Mouse (Mus musculus): ENCODE measurements at regions not wholly inside any gene's neighbourhood (a gene's known extent, or its start where the extent isn't known, plus 50 kb on each side); places are given as distances from the start of the nearest gene placed in this dataset.

DNA sequence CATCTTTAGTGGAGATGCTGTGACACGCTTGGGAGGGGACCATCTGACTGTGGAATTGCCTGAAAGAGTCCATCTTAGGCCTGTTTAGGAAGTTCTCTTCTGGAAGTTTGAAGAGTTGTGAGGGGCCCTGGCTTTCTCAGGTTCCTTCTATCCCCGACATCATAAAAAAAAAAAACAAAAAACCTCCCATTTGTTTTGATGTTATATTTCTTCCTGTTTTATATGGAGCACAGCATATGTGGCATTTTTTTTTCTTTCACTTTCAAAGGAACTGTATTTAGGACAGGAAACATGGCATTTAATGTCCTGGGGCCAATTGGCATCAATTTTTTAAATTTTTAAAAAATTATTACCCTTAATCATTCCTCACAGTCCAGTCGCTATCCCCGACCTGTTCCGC lies 168.6 kb upstream of the Dmrta1 start:
- H3K4me3 ChIP-seq (ENCODE audit: low read depth, low read length): no peak overlapping the region
- H3K27me3 ChIP-seq (ENCODE audit: control insufficient read depth, insufficient read depth, low read length): no peaks in the 10 kb centered on the region
- no peak overlapping the region for H3K27ac ChIP-seq (ENCODE audit: low read depth, low read length)
- WGBS: 87% methylated on average over 5 of the region's 5 CpGs
- no peak overlapping the region for H3K4me2 ChIP-seq (ENCODE audit: low read depth, low read length, severe bottlenecking)
- H3K9me3 ChIP-seq (ENCODE audit: control insufficient read depth, low read length): no peaks in the 10 kb centered on the region
- DNase-seq (ENCODE audit: low spot score): no peak
- H3K36me3 ChIP-seq (ENCODE audit: control insufficient read depth, insufficient read depth, low read length): no peaks in the 10 kb centered on the region
- ATAC-seq (replicated peaks; ENCODE audit: low FRiP score): no peak
- H3K9ac ChIP-seq (ENCODE audit: low read length): no peak overlapping the region
- H3K4me1 ChIP-seq (replicated peaks; ENCODE audit: control insufficient read depth, insufficient read depth, low read length): no peaks in the 10 kb centered on the region

DNA sequence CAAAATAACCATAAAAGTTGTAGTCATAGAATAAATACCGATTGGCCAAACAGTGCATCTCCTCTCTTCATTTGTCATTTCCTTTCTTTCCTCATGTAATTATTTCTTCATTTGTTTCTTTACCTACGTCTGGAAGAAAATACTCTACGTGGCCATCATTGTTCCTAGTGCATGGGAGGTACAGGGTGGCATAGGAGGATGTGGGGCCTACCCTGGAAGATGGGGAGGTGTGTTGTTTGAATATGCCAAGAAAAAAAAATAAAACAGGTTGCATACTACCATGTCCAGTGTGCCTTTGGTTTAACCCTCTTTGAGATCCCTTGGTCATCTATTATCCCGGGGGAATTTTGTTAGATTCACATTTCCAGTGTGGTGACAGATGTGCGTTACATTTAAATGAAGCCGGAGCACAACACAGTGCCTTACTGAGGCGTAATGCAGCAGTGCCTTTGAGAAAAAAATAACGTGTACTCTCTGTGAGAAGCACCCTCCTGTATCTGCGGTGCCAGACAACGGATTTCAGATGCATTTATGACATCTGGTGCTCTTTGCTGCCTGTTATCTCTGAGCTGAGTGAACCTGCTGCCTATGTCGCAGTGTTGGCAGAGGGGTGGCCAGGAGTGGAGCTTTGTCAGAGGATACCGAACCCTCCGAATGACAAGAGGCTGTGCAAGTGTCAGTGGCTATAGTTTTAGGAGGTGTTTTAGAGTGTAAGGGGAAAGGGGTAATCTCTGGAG lies 169.4 kb upstream of the Dmrta1 start:
- H3K9me3 ChIP-seq (ENCODE audit: control insufficient read depth, low read length): no peaks in the 10 kb centered on the region
- no peaks in the 10 kb centered on the region for H3K36me3 ChIP-seq (ENCODE audit: control insufficient read depth, insufficient read depth, low read length)
- ATAC-seq (replicated peaks; ENCODE audit: low FRiP score): no peak
- H3K4me2 ChIP-seq (ENCODE audit: low read depth, low read length, severe bottlenecking): no peak overlapping the region
- no peak for DNase-seq (ENCODE audit: low spot score)
- no peak overlapping the region for H3K9ac ChIP-seq (ENCODE audit: low read length)
- H3K27ac ChIP-seq (ENCODE audit: low read depth, low read length): no peak overlapping the region
- H3K27me3 ChIP-seq (ENCODE audit: control insufficient read depth, insufficient read depth, low read length): no peaks in the 10 kb centered on the region
- H3K4me1 ChIP-seq (replicated peaks; ENCODE audit: control insufficient read depth, insufficient read depth, low read length): no peaks in the 10 kb centered on the region
- WGBS: 85% methylated on average over 13 of the region's 13 CpGs
- no peak overlapping the region for H3K4me3 ChIP-seq (ENCODE audit: low read depth, low read length)

DNA sequence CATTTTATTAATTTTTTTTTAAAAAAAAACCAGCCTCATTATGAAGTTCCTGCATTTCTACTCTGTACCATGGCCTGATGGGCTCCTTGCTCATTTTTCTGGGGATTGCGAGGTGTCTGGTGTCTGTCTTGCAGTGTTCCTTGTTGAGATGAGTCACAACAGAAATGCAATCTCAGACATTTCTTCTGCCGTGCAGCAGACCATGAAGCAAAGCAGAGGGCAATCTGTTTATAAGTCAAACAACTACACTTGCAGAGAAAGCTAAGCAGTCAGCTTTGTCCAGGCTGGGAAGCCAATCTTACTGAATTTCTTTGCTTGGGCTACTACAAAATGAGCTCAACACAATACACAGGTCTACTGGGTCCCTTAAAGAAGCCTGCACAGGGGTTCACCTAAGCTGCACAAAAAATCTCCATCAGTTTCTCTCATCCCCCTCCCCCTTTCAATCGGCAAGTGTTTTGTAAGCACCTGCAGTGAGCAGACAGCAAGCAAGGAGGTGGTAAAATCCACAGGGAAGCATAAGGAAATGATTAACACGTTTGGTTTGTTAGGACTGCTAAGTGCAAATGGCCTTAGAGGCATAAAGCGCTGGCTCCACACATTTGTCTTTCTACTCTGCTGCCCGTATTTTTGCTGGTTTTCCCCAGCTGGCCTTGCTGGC lies 171.0 kb upstream of the Dmrta1 start:
- H3K27me3 ChIP-seq (ENCODE audit: control insufficient read depth, insufficient read depth, low read length): no peaks in the 10 kb centered on the region
- no peak overlapping the region for H3K27ac ChIP-seq (ENCODE audit: low read depth, low read length)
- ATAC-seq (replicated peaks; ENCODE audit: low FRiP score): no peak
- H3K4me3 ChIP-seq (ENCODE audit: low read depth, low read length): no peak overlapping the region
- H3K9ac ChIP-seq (ENCODE audit: low read length): no peak overlapping the region
- H3K9me3 ChIP-seq (ENCODE audit: control insufficient read depth, low read length): no peaks in the 10 kb centered on the region
- no peak overlapping the region for H3K4me2 ChIP-seq (ENCODE audit: low read depth, low read length, severe bottlenecking)
- H3K4me1 ChIP-seq (replicated peaks; ENCODE audit: control insufficient read depth, insufficient read depth, low read length): no peaks in the 10 kb centered on the region
- DNase-seq (ENCODE audit: low spot score): no peak
- no peaks in the 10 kb centered on the region for H3K36me3 ChIP-seq (ENCODE audit: control insufficient read depth, insufficient read depth, low read length)
- 49% methylated on average over 6 of the region's 6 CpGs for WGBS

DNA sequence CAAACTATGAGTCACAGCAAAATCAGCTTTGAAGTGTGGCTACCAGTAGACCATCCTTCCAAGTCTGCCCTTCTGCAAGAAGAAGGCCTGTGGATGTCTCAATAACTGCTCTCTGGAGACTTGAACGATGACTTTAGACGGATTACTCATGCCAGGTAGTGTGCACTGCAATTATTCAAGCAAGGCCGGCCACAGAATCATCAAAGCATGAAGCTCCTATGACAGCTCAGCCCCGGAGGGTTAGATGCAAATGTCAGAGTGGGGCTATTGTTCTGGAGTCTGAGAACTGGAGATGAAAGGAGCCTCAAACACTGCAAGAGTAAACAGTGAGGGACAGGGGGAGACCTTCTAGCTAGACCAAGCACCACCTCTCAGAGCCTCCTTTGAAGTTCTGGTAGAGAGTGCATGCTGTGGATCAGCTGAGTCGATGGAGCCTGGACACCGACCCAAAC lies 173.8 kb upstream of the Dmrta1 start:
- no peak overlapping the region for H3K9ac ChIP-seq (ENCODE audit: low read length)
- no peaks in the 10 kb centered on the region for H3K9me3 ChIP-seq (ENCODE audit: control insufficient read depth, low read length)
- no peak overlapping the region for H3K27ac ChIP-seq (ENCODE audit: low read depth, low read length)
- H3K27me3 ChIP-seq (ENCODE audit: control insufficient read depth, insufficient read depth, low read length): no peaks in the 10 kb centered on the region
- H3K36me3 ChIP-seq (ENCODE audit: control insufficient read depth, insufficient read depth, low read length): no peaks in the 10 kb centered on the region
- ATAC-seq (replicated peaks; ENCODE audit: low FRiP score) (no peak), DNase-seq (ENCODE audit: low spot score) (no peak)
- no peak overlapping the region for H3K4me2 ChIP-seq (ENCODE audit: low read depth, low read length, severe bottlenecking)
- no peaks in the 10 kb centered on the region for H3K4me1 ChIP-seq (replicated peaks; ENCODE audit: control insufficient read depth, insufficient read depth, low read length)
- 42% methylated on average over 6 of the region's 6 CpGs for WGBS
- H3K4me3 ChIP-seq (ENCODE audit: low read depth, low read length): no peak overlapping the region

DNA sequence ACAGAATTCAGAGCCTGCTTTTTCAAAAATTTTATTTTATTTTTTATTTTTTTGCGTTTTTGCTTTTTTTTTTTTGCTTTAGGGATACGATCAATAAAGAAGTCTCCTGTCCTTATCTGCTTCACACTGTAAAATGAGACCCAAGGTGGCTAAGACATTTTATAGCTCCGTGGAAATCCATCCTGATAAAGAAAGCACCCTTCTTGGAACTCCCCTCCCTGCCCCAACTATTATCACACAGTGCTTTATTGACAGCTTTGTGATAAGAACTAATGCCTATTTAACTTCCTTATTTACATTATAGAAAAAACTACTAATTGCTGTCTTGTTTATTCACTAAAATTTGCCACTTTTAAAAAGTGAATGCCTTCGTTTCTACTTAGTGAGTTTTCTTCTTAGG lies 179.0 kb upstream of the Dmrta1 start:
- H3K27ac ChIP-seq (ENCODE audit: low read depth, low read length): no peak overlapping the region
- H3K27me3 ChIP-seq (ENCODE audit: control insufficient read depth, insufficient read depth, low read length): no peaks in the 10 kb centered on the region
- no peaks in the 10 kb centered on the region for H3K4me1 ChIP-seq (replicated peaks; ENCODE audit: control insufficient read depth, insufficient read depth, low read length)
- 79% methylated on average over 4 of the region's 4 CpGs for WGBS
- H3K36me3 ChIP-seq (ENCODE audit: control insufficient read depth, insufficient read depth, low read length): no peaks in the 10 kb centered on the region
- DNase-seq (ENCODE audit: low spot score): no peak
- no peaks in the 10 kb centered on the region for H3K9me3 ChIP-seq (ENCODE audit: control insufficient read depth, low read length)
- no peak overlapping the region for H3K4me3 ChIP-seq (ENCODE audit: low read depth, low read length)
- no peak overlapping the region for H3K4me2 ChIP-seq (ENCODE audit: low read depth, low read length, severe bottlenecking)
- no peak overlapping the region for H3K9ac ChIP-seq (ENCODE audit: low read length)
- ATAC-seq (replicated peaks; ENCODE audit: low FRiP score): no peak

DNA sequence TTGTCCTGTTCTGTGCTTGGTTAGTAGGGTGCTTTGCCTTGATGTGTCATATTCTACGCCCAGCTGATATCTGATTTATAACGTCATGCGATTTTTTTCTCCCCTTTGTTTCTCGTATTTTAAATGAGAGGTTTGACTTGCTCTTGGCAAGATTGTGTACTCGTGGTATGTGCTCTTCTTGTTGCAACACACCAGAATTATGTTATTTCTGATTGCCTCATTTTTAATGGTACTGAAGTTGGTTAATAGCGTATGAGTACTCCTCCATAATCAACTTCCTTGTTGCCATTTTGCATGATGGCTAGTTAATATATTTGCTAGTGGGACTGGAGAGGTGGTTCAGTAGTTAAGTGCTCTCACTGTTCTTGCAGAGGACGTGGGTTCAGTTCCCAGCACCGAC lies 180.1 kb upstream of the Cdkn2b start:
- no peaks in the 10 kb centered on the region for H3K27me3 ChIP-seq (ENCODE audit: control insufficient read depth, insufficient read depth, low read length)
- no peak overlapping the region for H3K27ac ChIP-seq (ENCODE audit: low read depth, low read length)
- 88% methylated on average over 8 of the region's 8 CpGs for WGBS
- H3K4me2 ChIP-seq (ENCODE audit: low read depth, low read length, severe bottlenecking): no peak overlapping the region
- no peaks in the 10 kb centered on the region for H3K36me3 ChIP-seq (ENCODE audit: control insufficient read depth, insufficient read depth, low read length)
- H3K9ac ChIP-seq (ENCODE audit: low read length): no peak overlapping the region
- no peaks in the 10 kb centered on the region for H3K9me3 ChIP-seq (ENCODE audit: control insufficient read depth, low read length)
- H3K4me3 ChIP-seq (ENCODE audit: low read depth, low read length): no peak overlapping the region
- ATAC-seq (replicated peaks; ENCODE audit: low FRiP score) (no peak), DNase-seq (ENCODE audit: low spot score) (no peak)
- no peaks in the 10 kb centered on the region for H3K4me1 ChIP-seq (replicated peaks; ENCODE audit: control insufficient read depth, insufficient read depth, low read length)

DNA sequence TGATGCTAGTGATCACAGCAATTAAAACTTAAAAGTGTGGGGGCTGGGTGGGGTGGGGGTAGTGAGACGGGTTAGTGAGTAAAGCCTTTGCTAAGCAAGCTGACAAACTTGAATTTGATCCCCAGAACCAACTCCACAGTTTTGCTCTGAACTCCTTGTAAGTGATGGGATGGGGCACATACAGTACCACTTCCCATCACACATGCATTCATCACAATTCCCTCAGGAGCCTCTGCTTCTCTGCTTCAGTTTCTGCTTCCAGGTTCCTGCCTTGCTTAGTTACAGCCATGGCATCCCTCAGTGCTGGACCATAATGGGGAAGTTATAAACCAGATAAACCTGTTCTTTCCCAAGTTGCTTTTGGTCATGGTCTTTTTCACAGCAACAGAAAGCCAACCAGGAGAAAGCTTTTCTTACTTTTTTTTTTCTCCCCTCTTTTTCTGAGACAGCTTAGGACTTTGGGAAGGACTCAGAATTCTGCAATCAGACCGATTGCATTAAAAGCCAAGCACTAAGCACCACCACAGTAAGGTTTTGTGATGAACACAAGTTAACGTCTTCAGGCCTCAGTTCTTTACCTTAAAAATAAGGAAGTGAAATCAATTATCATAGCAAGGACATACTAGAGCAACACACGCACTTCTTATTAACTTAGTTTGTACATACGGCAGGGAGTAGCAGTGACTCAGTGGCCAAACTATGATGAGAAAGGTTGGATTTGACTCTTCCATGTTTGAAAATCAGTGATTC lies 176.8 kb upstream of the Cdkn2b start:
- Histone ChIP-seq H3K4me1 (replicated peaks; ENCODE audit: control insufficient read depth, insufficient read depth, low read length) (no peaks in the 10 kb centered on the region), H3K4me3 (ENCODE audit: low read depth, low read length) (no peak overlapping the region), H3K27me3 (ENCODE audit: control insufficient read depth, insufficient read depth, low read length) (no peaks in the 10 kb centered on the region), H3K36me3 (ENCODE audit: control insufficient read depth, insufficient read depth, low read length) (no peaks in the 10 kb centered on the region), H3K9ac (ENCODE audit: low read length) (no peak overlapping the region), H3K9me3 (ENCODE audit: control insufficient read depth, low read length) (no peaks in the 10 kb centered on the region), H3K4me2 (ENCODE audit: low read depth, low read length, severe bottlenecking) (no peak overlapping the region), H3K27ac (ENCODE audit: low read depth, low read length) (no peak overlapping the region)
- 84% methylated on average over 5 of the region's 5 CpGs for WGBS
- DNase-seq (ENCODE audit: low spot score) (no peak), ATAC-seq (replicated peaks; ENCODE audit: low FRiP score) (no peak)

DNA sequence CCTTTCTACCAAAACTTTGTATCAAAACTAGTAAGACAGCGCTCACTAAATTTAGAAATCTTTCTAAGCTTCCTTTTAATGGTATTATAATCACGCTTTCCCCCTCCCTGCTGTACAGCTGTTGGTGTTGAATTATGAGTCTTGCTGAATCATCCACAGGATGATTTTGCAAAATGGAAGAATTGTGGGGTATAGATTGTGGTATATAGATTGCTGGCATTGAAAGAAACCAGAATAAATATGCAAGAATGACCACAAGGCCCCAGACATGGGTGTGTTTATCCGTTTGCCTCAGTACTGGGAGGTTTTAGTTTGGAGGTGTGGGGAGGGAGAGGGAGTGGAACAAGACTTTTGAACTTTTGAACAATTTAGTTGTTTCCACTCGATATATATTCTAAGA lies 176.1 kb upstream of the Cdkn2b start:
- H3K4me2 ChIP-seq (ENCODE audit: low read depth, low read length, severe bottlenecking): no peak overlapping the region
- H3K27ac ChIP-seq (ENCODE audit: low read depth, low read length): no peak overlapping the region
- DNase-seq (ENCODE audit: low spot score) (no peak), ATAC-seq (replicated peaks; ENCODE audit: low FRiP score) (no peak)
- no peaks in the 10 kb centered on the region for H3K4me1 ChIP-seq (replicated peaks; ENCODE audit: control insufficient read depth, insufficient read depth, low read length)
- H3K9ac ChIP-seq (ENCODE audit: low read length): no peak overlapping the region
- H3K36me3 ChIP-seq (ENCODE audit: control insufficient read depth, insufficient read depth, low read length): no peaks in the 10 kb centered on the region
- H3K27me3 ChIP-seq (ENCODE audit: control insufficient read depth, insufficient read depth, low read length): no peaks in the 10 kb centered on the region
- no peak overlapping the region for H3K4me3 ChIP-seq (ENCODE audit: low read depth, low read length)
- no peaks in the 10 kb centered on the region for H3K9me3 ChIP-seq (ENCODE audit: control insufficient read depth, low read length)
- 83% methylated on average over 4 of the region's 4 CpGs for WGBS
